Mouse (Mus musculus) midbrain, embryonic 12.5 days (tissue): ENCODE results near the gene Washc1. TPM values are rescaled to one million over a fixed set of nuclear protein-coding genes. Genes with fewer than 3 reads are reported as not detected.

Experiments
- ATAC-seq: fragments of 200-750 bp; cut with Nextera tagmentation; 2 replicates; pipeline ENCODE4 v1.8.0; 2017; ENCODE audit warnings: low read depth, moderate TSS enrichment, moderate library complexity; ENCODE audit not compliant: low FRiP score
- H3K27ac ChIP-seq: fragments of 300-500 bp; sonication (generic); replicated peaks from 2 replicates; pipeline ENCODE4 v1.5.1; 2016; ENCODE audit warnings: mild to moderate bottlenecking
- H3K27me3 ChIP-seq: fragments of 300-500 bp; sonication (generic); 2 replicates; pipeline ENCODE4 v1.6.1; 2016; ENCODE audit warnings: mild to moderate bottlenecking
- H3K36me3 ChIP-seq: fragments of 300-500 bp; sonication (generic); 2 replicates; pipeline ENCODE4 v1.6.1; 2016
- H3K4me1 ChIP-seq: fragments of 300-500 bp; sonication (generic); 2 replicates; pipeline ENCODE4 v1.6.1; 2016
- H3K4me2 ChIP-seq: fragments of 300-500 bp; sonication (generic); replicated peaks from 2 replicates; pipeline ENCODE4 v1.6.1; 2016; ENCODE audit warnings: mild to moderate bottlenecking, moderate library complexity
- H3K4me3 ChIP-seq: fragments of 300-500 bp; sonication (generic); 2 replicates; pipeline ENCODE4 v1.5.1; 2016; ENCODE audit warnings: mild to moderate bottlenecking
- H3K9ac ChIP-seq: fragments of 300-500 bp; sonication (generic); replicated peaks from 2 replicates; pipeline ENCODE4 v1.6.1; 2016; ENCODE audit warnings: mild to moderate bottlenecking, moderate library complexity
- H3K9me3 ChIP-seq: fragments of 300-500 bp; sonication (generic); 2 replicates; pipeline ENCODE4 v1.6.1; 2016; ENCODE audit warnings: mild to moderate bottlenecking
- WGBS: fragments of 180-500 bp; shearing (Covaris S2); methylation state at CpG from one replicate; pipeline ENCODE4 v1.1.7; 2016; 5-methylcytosine and 5-hydroxymethylcytosine counted together
- polyA plus RNA-seq: library from polyadenylated mRNA; unstranded; fragments of >200 nt; fragmentation: Nextera tagmentation; extraction: Ambion mirVana; gene quantifications from 2 replicates; pipeline ENCODE4 v1.2.1, GENCODE M21; 2016

Gene Washc1
- polyA plus RNA-seq, 1 experiment from 2014 or later = 38.8 TPM

GRCm38 (mm10) chr17:66092065-66092464 lies 19.3 kb upstream of the Washc1 start:
- Histone ChIP-seq H3K4me3 (no peak overlapping the region), H3K9ac (no peak overlapping the region), H3K4me1 (no peaks in the 10 kb centered on the region), H3K27ac (no peak overlapping the region), H3K36me3 (peaks cover 20% of the 10 kb centered on the region; the same call in 1 of the 2 replicates), H3K27me3 (no peaks in the 10 kb centered on the region), H3K4me2 (no peak overlapping the region), H3K9me3 (no peaks in the 10 kb centered on the region)
- ATAC-seq = no peak
- 99% methylated on average over 2 of the region's 2 CpGs for WGBS

- H3K4me3 ChIP-seq = no peak overlapping the region
- H3K36me3 ChIP-seq = peaks cover 16% of the 10 kb centered on the region; the same call in 1 of the 2 replicates
- H3K27ac ChIP-seq = no peak overlapping the region
- H3K4me2 ChIP-seq = no peak overlapping the region
- no peaks in the 10 kb centered on the region for H3K4me1 ChIP-seq
- no peak for ATAC-seq
- H3K27me3 ChIP-seq = no peaks in the 10 kb centered on the region
- WGBS = 89% methylated on average over 3 of the region's 3 CpGs
- H3K9me3 ChIP-seq = no peaks in the 10 kb centered on the region
- no peak overlapping the region for H3K9ac ChIP-seq
Measured at GRCm38 (mm10) chr17:66092664-66093063, 18.7 kb upstream of the Washc1 start.

- peaks cover 15% of the 10 kb centered on the region for H3K4me1 ChIP-seq
- ATAC-seq = no peak
- WGBS = 1% methylated on average over 38 of the region's 41 CpGs
- peak overlapping the region; percentile 95 for H3K9ac ChIP-seq
- no peaks in the 10 kb centered on the region for H3K27me3 ChIP-seq
- H3K27ac ChIP-seq = peak overlapping the region; percentile 93
- H3K4me3 ChIP-seq = peak overlapping the region; percentile 95
- H3K36me3 ChIP-seq = no peaks in the 10 kb centered on the region
- no peaks in the 10 kb centered on the region for H3K9me3 ChIP-seq
- H3K4me2 ChIP-seq = peak overlapping the region; percentile 97
Measured at GRCm38 (mm10) chr17:66100566-66101379, 10.6 kb upstream of the Washc1 start.

GRCm38 (mm10) chr17:66101380-66102330 lies 9.7 kb upstream of the Washc1 start, which contains the start of gene Ndufv2:
TSS of gene Ndufv2 (minus strand) at chr17:66101559.
- Histone ChIP-seq H3K27ac (peak within 1 kb of the TSS; percentile 93), H3K4me2 (peak within 1 kb of the TSS; percentile 97), H3K4me3 (peak within 1 kb of the TSS; percentile 95), H3K27me3 (no peaks in the 10 kb centered on the region), H3K4me1 (peaks cover 15% of the 10 kb centered on the region), H3K9ac (peak within 1 kb of the TSS; percentile 95), H3K9me3 (no peaks in the 10 kb centered on the region), H3K36me3 (no peaks in the 10 kb centered on the region)
- WGBS = under 1% methylated on average over 67 of the region's 67 CpGs
- peak; percentile 100 for ATAC-seq

GRCm38 (mm10) chr17:66104076-66104475 lies 7.3 kb upstream of the Washc1 start:
- Histone ChIP-seq H3K27ac (no peak overlapping the region), H3K9ac (no peak overlapping the region), H3K27me3 (no peaks in the 10 kb centered on the region), H3K4me2 (no peak overlapping the region), H3K4me1 (peaks cover 15% of the 10 kb centered on the region), H3K4me3 (no peak overlapping the region), H3K36me3 (no peaks in the 10 kb centered on the region), H3K9me3 (no peaks in the 10 kb centered on the region)
- no peak for ATAC-seq
- WGBS = 88% methylated on average over 7 of the region's 7 CpGs

GRCm38 (mm10) chr17:66106601-66107267 lies 4.6 kb upstream of the Washc1 start:
- Histone ChIP-seq H3K4me3 (no peak overlapping the region), H3K4me2 (no peak overlapping the region), H3K36me3 (no peaks in the 10 kb centered on the region), H3K27me3 (no peaks in the 10 kb centered on the region), H3K27ac (no peak overlapping the region; the same call in 1 of the 2 replicates), H3K9ac (no peak overlapping the region), H3K9me3 (no peaks in the 10 kb centered on the region), H3K4me1 (peaks cover 4% of the 10 kb centered on the region; the same call in 1 of the 2 replicates)
- ATAC-seq = no peak
- 55% methylated on average over 10 of the region's 10 CpGs for WGBS

- ATAC-seq = no peak
- Histone ChIP-seq H3K4me3 (no peak overlapping the region), H3K4me2 (no peak overlapping the region), H3K36me3 (no peaks in the 10 kb centered on the region), H3K9ac (no peak overlapping the region), H3K4me1 (peaks cover 9% of the 10 kb centered on the region), H3K27ac (no peak overlapping the region), H3K27me3 (no peaks in the 10 kb centered on the region), H3K9me3 (no peaks in the 10 kb centered on the region)
- 73% methylated on average over 8 of the region's 8 CpGs for WGBS
Measured at GRCm38 (mm10) chr17:66107466-66107865, 3.9 kb upstream of the Washc1 start.

GRCm38 (mm10) chr17:66108198-66108597 lies 3.1 kb upstream of the Washc1 start:
- no peak overlapping the region for H3K27ac ChIP-seq
- H3K36me3 ChIP-seq = no peaks in the 10 kb centered on the region
- H3K9me3 ChIP-seq = no peaks in the 10 kb centered on the region
- ATAC-seq = no peak
- WGBS = 90% methylated on average over 4 of the region's 4 CpGs
- no peaks in the 10 kb centered on the region for H3K27me3 ChIP-seq
- H3K9ac ChIP-seq = no peak overlapping the region
- H3K4me3 ChIP-seq = no peak overlapping the region
- H3K4me2 ChIP-seq = no peak overlapping the region
- peaks cover 11% of the 10 kb centered on the region for H3K4me1 ChIP-seq

- Histone ChIP-seq H3K4me3 (peak overlapping the region; percentile 89), H3K9me3 (no peaks in the 10 kb centered on the region), H3K4me1 (peaks cover 11% of the 10 kb centered on the region), H3K9ac (peak overlapping the region; percentile 81), H3K4me2 (peak overlapping the region; percentile 65), H3K27ac (no peak overlapping the region), H3K27me3 (no peaks in the 10 kb centered on the region), H3K36me3 (peaks cover 21% of the 10 kb centered on the region)
- 54% methylated on average over 6 of the region's 6 CpGs for WGBS
- ATAC-seq = no peak
Measured at GRCm38 (mm10) chr17:66110746-66111145, 599 bp upstream of the Washc1 start.

GRCm38 (mm10) chr17:66112166-66112565 lies 821 bp downstream of the Washc1 start:
- peaks cover 11% of the 10 kb centered on the region for H3K4me1 ChIP-seq
- 57% methylated on average over 4 of the region's 4 CpGs for WGBS
- H3K9me3 ChIP-seq = no peaks in the 10 kb centered on the region
- no peaks in the 10 kb centered on the region for H3K27me3 ChIP-seq
- no peak overlapping the region for H3K27ac ChIP-seq
- peak overlapping the region; percentile 65 for H3K4me2 ChIP-seq
- ATAC-seq = no peak
- peaks cover 35% of the 10 kb centered on the region for H3K36me3 ChIP-seq
- peak overlapping the region; percentile 81 for H3K9ac ChIP-seq
- H3K4me3 ChIP-seq = peak overlapping the region; percentile 89

GRCm38 (mm10) chr17:66118991-66119390 lies 7.6 kb downstream of the Washc1 start:
- 93% methylated on average over 8 of the region's 8 CpGs for WGBS
- no peak overlapping the region for H3K9ac ChIP-seq
- no peak for ATAC-seq
- H3K4me1 ChIP-seq = peaks cover 2% of the 10 kb centered on the region
- H3K9me3 ChIP-seq = no peaks in the 10 kb centered on the region
- no peak overlapping the region for H3K27ac ChIP-seq
- no peak overlapping the region for H3K4me2 ChIP-seq
- no peaks in the 10 kb centered on the region for H3K27me3 ChIP-seq
- H3K4me3 ChIP-seq = no peak overlapping the region
- peaks cover 64% of the 10 kb centered on the region for H3K36me3 ChIP-seq
